Mouse (Mus musculus) gastrocnemius, adult 8-10 months (tissue): ENCODE measurements around the gene Mrps21. TPM values are rescaled to one million over a fixed set of nuclear protein-coding genes. Genes with fewer than 3 reads are reported as not detected.
"Not testable (repeated sequence)": the region's sequence is repeated elsewhere in the genome, so short reads cannot be mapped to it uniquely, and the experiment has no call there.

Source experiments
- DNase-seq, 2 experiments: peaks; one replicate each; pipeline ENCODE4 v3.0.0; 2022; ENCODE audit warnings: low spot score in 2 of 2
- total RNA-seq, 4 experiments: library from RNA; stranded (reverse); gene quantifications; 2 replicates each; pipeline ENCODE4 v1.2.4; 2022

Mrps21 gene
- 100 to 1,000 TPM; 307 to 343 (median 325) TPM for total RNA-seq

GRCm38 (mm10) chr3:95871392-95871867 is at the start of gene Mrps21:
TSS of gene Mrps21 (minus strand) at chr3:95871519.
- peak; percentile 70 to 78 for DNase-seq

DNA sequence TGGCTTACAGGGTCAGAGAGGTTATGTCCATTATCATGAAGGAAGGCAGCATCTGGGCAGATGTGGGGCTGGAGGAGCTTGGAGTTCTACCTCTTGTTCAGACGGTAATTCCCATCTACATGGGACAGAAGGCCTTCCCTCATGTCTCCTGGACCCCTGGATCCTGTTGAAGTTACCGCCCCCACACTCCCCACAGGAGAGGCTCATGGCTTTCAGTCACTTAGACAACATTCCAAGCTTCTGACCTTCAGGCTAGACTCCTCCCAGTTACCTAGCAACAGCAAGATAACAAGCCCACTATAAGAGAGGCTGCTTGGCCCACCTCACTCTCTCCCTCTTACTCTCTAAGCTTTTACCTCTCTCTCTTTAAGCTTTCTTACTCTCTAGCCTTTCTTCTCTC is 49.2 kb upstream of the Mrps21 start:
- DNase-seq: not testable (repeated sequence)

DNA sequence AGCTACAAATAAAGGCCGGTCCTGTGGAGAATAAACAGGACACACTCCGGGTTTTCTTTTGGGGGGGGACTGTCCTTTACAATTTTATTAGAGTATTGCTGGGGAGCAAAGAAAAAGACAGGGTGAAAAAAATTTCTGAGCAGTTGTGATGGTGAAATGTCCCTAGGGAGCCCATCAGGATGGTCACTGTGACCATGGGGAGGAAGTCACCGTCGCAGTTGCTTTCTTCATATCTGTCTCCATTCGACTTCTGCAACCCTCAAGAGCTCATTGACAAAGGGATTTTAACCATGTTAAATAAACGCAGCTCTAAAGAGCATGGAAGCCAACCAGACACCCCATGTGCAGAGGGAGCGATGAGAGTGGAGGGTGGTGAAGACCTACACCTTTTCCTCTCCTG is 45.4 kb upstream of the Mrps21 start:
- DNase-seq: no peak

DNA sequence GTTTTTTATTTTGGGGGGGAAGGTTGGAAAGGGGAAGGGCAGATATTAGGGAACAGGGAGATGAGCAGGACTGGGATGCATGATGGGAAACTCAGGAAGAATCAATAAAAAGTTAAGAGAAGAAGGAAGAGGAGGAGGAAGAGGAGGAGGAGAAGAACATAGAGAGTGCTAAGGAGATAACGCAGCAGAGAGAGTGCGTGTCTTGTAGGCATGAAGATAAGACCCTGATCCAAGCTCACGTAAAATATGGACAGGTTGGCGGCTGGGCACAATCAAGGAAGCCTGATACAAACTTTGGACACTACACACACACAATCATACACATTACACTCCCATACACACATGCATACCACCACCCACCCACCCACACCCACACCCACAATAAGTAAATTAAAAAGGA is 43.4 kb upstream of the Mrps21 start:
- DNase-seq: no peak

DNA sequence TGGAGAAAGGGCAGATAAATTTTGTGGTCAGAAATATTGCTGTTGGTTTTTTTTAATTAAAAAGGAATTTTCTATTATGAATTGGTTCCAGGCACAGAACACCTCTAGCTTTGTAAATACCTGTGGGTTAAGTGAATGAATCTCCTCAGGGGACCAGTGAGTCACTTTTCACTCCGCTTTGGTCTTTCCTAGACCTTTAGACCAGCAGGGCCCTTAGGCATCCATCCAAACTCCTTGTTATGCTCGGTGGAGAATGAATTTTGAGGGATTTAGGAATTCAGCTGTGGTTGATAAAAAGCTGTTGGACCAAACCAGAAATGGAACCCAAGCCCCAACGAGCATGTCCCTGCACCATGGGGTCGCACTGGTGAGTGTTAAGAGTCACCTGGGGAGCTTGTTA is 36.3 kb upstream of the Mrps21 start:
- no peak for DNase-seq

GRCm38 (mm10) chr3:95906860-95907259 is 35.5 kb upstream of the Mrps21 start:
- DNase-seq: no peak

- no peak for DNase-seq
These were observed 34.7 kb upstream of the Mrps21 start for GRCm38 (mm10) chr3:95905940-95906492.

- no peak for DNase-seq
These were observed 34.0 kb upstream of the Mrps21 start for GRCm38 (mm10) chr3:95905146-95905939.

DNA sequence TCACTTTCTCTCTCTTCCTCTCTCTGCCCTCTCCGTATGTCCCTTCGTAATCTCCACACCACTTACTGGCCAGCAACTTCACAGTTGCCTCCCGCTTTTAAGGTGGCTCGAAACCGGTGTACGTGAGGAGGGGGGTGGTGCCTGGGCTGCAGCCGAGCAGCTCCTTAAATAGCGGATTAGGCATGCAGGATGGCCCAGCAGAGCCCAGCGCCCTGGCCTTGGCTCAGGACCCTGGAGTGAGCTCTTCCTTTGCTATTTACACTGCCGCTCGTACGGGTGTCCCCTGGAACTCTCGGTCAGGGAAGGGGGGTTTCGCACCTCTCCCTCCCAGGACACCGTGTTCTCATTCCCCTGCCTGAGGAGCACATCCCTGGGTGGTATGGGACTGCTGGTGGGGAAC is 33.2 kb upstream of the Mrps21 start, which contains the start of gene Car14:
Gene Car14, minus strand, starts transcription at position 124 of the 400 bp plus-strand sequence.
- DNase-seq: peak; percentile 61 to 63

DNA sequence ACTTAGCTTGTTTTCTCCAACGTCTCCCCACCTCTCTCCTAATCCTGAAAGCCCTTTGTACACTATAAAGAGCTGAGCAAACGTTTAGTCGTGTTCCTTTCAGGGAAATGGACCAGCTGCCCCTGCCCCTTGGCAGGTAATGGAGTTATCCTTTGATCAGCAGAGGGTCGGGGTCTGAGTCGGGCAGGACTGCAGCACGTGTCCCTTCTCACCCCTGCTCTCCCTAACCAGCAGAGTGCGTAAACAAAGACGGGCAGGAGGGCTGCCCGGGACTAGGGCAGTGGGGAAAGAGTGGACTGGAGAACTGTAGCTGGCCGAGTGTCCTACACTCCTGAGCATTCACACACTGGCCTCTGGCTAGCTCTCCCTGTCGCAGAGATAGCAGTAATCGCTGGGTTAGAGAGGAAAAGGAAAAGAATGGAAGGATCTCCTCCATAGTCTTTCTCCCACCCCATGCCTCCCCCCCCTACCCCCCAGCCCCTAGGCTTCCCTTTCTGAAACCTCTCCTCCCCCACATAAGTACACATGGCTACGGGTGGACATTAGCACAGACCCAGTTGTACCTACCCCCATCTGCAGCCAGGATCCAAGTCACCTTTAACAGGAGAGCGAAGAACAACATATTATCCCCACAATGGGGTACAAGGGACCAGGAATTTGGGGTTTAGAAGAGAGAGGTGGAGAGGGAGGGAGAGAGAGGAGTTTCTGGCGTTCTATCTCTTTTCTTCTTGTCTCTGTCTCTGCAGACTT is 32.6 kb upstream of the Mrps21 start:
- DNase-seq: no peak

DNA sequence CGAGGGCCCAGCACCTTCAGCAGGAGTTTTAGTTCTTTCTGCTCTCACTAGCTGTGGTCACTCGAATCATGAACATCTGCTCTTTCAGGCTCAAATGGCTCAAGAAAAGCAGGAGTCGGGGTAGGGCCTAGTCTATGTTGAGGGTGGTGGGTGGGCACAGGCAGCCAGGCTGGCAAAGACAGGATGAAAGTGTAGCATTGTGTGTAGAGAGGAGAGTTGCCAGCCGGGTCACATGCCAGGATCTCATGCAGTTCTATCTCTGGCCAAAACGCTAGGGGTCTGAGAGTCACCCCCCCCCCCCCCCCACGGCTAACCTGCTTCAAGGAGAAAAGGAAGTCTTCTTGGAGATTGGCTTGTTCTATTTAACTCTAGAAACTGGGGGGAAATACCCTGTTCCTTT is 31.3 kb upstream of the Mrps21 start:
- no peak for DNase-seq

GRCm38 (mm10) chr3:95902373-95902625 is 31.0 kb upstream of the Mrps21 start:
- DNase-seq: no peak

DNA sequence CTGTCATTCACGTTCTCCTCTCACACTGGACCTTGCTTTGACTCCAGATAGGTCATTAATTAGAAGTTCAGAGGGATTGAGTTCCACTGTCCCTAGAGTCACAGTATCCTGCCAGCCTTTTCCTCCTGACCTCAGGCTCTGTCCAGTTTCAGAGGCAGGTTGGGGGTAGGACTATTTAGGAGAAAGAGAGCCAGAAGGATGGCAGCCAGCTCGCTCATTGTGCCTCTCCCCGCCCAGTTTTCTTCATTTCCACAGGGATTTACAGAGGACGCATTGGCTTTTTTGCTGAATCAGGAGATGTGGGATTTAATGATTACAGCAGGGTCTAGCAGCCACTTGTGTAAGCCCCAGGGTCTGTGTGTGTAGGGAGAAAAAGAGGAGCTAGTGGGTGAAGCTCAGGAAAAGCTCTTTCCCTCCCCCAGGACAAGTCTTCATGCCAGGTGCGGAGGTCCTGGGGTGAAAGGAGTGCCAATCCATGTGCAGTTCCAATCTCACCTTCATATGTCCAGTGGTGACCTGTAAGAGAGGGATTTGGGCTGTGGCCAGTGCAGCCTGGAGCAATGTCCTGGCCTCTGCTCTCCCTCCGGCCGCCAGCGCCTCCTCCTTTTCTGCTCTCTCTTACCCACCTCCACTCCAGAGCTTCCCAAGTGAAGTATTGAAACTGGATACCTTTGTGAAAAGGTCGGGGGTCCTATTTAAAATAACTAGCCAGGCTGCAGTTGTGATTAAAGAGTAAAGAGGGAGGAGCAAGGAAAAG is 30.5 kb upstream of the Mrps21 start:
- peak in 1 of 2 experiments; percentile 53 for DNase-seq

GRCm38 (mm10) chr3:95899800-95900524 is 28.6 kb upstream of the Mrps21 start:
- no peak for DNase-seq

- DNase-seq: not testable (repeated sequence)
These were observed 24.2 kb upstream of the Mrps21 start for GRCm38 (mm10) chr3:95895501-95895900.

- DNase-seq: no peak
These were observed 23.2 kb upstream of the Mrps21 start for GRCm38 (mm10) chr3:95894317-95895160.

DNA sequence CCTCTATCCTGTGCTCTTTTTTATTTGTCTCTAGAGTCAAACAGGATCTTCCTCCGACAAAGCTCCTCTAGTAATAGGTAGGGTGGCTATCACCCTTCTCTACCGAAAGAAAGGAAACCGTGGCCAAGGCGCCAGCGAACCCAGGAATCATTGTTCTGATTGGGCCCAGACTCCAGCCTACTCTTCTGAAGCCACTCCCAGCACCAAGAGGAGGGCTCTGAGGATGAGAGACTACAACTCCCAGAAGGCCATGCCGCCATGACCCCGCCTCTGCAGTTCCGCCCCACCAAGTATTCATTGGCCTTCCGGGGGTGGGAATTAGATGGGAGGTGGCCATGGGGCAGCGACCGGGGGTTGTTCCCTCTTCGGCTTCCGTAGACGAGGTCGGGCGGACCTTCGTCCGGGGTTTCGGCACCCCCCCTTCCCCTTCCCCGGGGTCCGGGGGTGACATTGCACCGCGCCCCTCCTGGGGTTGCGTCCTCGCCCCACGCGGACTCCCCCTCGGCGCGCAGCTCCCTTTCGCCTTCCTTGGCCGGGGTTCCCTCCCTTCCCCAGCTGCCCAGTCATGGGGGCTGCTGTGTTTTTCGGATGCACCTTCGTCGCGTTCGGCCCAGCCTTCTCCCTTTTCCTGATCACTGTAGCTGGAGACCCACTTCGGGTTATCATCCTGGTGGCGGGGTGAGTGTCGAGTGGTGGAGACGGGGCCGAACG is 22.4 kb upstream of the Mrps21 start, which contains the start of gene Aph1a:
Gene Aph1a, plus strand, starts transcription at position 364 of the 711 bp plus-strand sequence.
- DNase-seq: peak; percentile 93 to 95

DNA sequence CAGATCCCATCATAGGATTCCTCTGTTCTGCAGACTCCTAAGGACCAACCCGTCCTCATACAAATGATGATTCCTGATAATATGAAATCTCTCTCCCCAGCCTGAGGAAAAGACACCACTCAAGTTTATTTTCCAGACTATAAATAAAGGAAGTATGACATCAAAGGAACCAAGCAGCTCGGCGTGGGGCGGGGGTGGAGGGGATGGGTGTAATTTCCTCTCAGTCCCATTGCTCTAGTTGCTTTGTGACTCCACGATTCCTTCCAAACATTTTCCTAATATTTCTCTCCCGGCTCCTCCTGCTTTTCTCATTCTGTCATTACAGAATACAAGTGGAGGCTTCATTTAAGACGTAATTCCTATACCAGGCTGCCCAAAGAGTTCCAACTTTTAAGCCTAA is 21.8 kb upstream of the Mrps21 start:
- no peak for DNase-seq
